11 mouse cellular contexts compared by ENCODE assay signal in the genomic region with DNA sequence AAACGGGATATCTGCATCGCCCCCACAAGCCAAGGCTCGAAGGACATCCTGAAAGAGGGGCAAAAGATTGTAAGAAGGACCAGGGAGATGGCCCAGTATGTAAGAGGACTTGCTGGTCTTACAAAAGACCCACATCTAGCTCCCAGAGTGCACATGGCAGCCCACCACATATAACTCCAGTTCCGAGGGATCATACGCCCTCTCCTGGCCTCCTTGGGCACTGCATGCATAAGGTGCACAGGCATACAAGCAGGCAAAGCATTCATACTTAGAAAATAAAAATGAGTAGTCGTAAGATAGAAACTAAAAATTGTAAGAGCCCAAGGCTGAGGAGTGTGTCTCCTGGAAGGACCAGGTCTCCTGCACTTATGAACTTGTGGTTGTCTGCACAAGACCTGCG. TPM values are rescaled to one million over a fixed set of nuclear protein-coding genes. Genes with fewer than 3 reads are reported as not detected.
DNase-seq lines count a peak whose midpoint lies in the region; ATAC-seq lines count a peak whose summit lies in the region.
"Had no signal": no experiment of that assay in that cellular context is flagged by ENCODE, and none has a peak within 500 bp of the region (broad histone marks: within the 10 kb centered on the region; RNA-seq: fewer than 3 reads in every experiment).

No protein-coding gene starts in this region.

- H3K36me3 ChIP-seq in embryonic facial prominence, embryonic 10.5 days (replicated peaks), result no peaks in the 10 kb centered on the region

- no peak for ATAC-seq in CD4-positive, CD25-positive, alpha-beta regulatory T cell, adult 4 months

- H3K4me3 ChIP-seq in embryonic facial prominence, embryonic 10.5 days, result no peak overlapping the region

- intact Hi-C loops in left cerebral cortex, postnatal 4 days (cut with DNase I), result no loop called here

- 66% methylated on average over 7 of the region's 7 CpGs for WGBS in embryonic facial prominence, embryonic 10.5 days

- no peaks in the 10 kb centered on the region for H3K9me3 ChIP-seq in embryonic facial prominence, embryonic 10.5 days

- H3K27me3 ChIP-seq in embryonic facial prominence, embryonic 10.5 days (replicated peaks; ENCODE audit: low read depth, poor library complexity, severe bottlenecking), result peaks cover 24% of the 10 kb centered on the region

- peak; percentile 8 to 12 for DNase-seq in adrenal gland, postnatal 36 days
- DNase-seq in adrenal gland, adult 8-10 months, result no peak
- DNase-seq in left cerebral cortex, postnatal 4 days, result peak; percentile 66
- no peak for DNase-seq in left cerebral cortex, adult 8-10 months (ENCODE audit: low spot score in 2 of 2)
- DNase-seq in NIH3T3 (ENCODE audit: low read depth), result peak; percentile 34
- peak; percentile 52 for DNase-seq in embryonic facial prominence, embryonic 10.5 days (ENCODE audit: low spot score)
- no peak for DNase-seq in spleen, adult 18-20 months
- DNase-seq: B cell, adult 2 months; gastrocnemius, postnatal 25 days; right cerebral cortex, postnatal 25 days had no signal

- H3K4me1 ChIP-seq in embryonic facial prominence, embryonic 10.5 days, result no peaks in the 10 kb centered on the region

- no peak overlapping the region for H3K27ac ChIP-seq in embryonic facial prominence, embryonic 10.5 days (replicated peaks)

RNA-seq across cellular contexts. Expression of gene Kcna1, which starts 32.8 kb away (rescaled TPM):
- total RNA-seq in adrenal gland, postnatal 36 days (2021), result 1 to 10 TPM; 1.4 to 2.4 TPM
- 1 to 10 TPM in 2 of 4 experiments, under 1 TPM in 2; 0.80 to 1.2 (median 0.97) TPM for total RNA-seq in adrenal gland, adult 8-10 months (2022)
- 10 to 100 TPM in 1 of 2 experiments, 1 to 10 TPM in 1; 7.8 to 10.1 TPM for total RNA-seq in left cerebral cortex, postnatal 4 days (2021)
- 100 to 1,000 TPM; 126 to 148 (median 131) TPM for total RNA-seq in left cerebral cortex, adult 8-10 months (2022)
- polyA plus RNA-seq in embryonic facial prominence, embryonic 10.5 days (2016; fragmentation: Nextera tagmentation; extraction: Ambion mirVana), result 0.47 and 0.82 TPM in 2 replicates
- polyA plus RNA-seq in CD4-positive, CD25-positive, alpha-beta regulatory T cell, adult 4 months (2017; shearing (Covaris generic)), result not detected

Comparison
In these comparisons a context has a peak if more than half of its experiments do, and no peak if none do; other contexts are left out.
1. DNase-seq: peak in adrenal gland, postnatal 36 days (2 of 2), left cerebral cortex, postnatal 4 days (single experiment), NIH3T3 (single experiment) and embryonic facial prominence, embryonic 10.5 days (single experiment); none in adrenal gland, adult 8-10 months (single experiment), left cerebral cortex, adult 8-10 months (0 of 2) and spleen, adult 18-20 months (0 of 2).
2. RNA of gene Kcna1, which starts 32.8 kb away (total RNA-seq): 126 to 148 TPM in left cerebral cortex, adult 8-10 months; 7.8 to 10.1 TPM in left cerebral cortex, postnatal 4 days, 1.4 to 2.4 TPM in adrenal gland, postnatal 36 days and 0.80 to 1.2 TPM in adrenal gland, adult 8-10 months; every median in the first group is over 10 times any median in the second.